Mouse (Mus musculus): Measurements from ENCODE around the gene Sct.
"Not testable (repeated sequence)": the region's sequence is repeated elsewhere in the genome, so short reads cannot be mapped to it uniquely, and the experiment has no call there.

Gene Sct

DNA sequence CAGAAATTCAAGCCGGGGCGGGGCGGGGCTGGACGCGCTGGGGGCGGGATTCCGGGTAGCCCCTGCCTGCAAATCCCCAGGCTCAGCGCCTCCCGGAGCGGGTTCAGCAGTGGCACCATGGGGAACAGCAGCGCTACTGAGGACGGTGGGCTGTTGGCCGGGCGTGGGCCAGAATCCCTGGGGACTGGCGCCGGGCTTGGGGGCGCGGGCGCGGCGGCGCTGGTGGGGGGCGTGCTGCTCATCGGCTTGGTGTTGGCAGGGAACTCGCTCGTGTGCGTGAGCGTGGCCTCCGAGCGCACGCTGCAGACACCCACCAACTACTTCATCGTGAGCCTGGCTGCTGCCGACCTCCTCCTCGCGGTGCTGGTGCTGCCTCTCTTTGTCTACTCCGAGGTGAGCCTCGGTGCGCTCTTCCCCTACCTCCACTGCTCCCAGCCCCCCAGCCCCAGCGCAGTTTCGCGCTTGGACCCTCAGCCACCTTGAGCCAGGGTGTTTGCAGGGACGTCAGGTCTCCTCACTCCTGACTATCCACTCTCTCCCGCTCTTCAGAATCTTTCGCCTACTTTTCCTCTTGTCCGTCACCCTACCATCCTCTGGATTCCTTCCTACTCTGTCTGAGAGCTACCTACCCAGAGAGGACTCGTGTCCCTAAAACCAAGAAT, 13.1 kb upstream of the Sct start, which contains the start of gene Drd4:
Drd4 (plus strand) TSS at position 86 of the 662 bp plus-strand sequence.
- in situ Hi-C loops (cut with MboI; ENCODE audit: low sequenced_read_pairs) = no loop called here

DNA sequence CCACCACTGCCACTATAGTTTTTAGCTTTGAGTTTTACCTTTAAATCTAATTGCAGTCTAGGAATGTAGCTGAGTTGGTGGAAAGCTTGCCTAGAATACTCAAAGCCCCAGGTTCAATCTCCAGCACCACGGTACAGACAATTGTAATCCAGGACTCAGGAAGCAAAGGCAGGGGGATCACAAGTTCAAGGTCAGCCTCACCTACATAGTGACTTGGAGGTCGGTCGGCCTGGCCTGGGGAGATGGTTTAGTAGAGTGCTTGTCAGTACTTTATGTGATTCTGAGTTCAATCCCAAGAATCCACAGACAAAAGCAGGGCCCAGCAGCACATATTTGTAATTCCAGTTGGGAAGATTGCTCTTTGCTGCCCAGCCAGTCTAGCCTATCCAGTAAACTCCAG, 9.1 kb upstream of the Sct start:
- in situ Hi-C loops (cut with MboI; ENCODE audit: low sequenced_read_pairs) = no loop called here

DNA sequence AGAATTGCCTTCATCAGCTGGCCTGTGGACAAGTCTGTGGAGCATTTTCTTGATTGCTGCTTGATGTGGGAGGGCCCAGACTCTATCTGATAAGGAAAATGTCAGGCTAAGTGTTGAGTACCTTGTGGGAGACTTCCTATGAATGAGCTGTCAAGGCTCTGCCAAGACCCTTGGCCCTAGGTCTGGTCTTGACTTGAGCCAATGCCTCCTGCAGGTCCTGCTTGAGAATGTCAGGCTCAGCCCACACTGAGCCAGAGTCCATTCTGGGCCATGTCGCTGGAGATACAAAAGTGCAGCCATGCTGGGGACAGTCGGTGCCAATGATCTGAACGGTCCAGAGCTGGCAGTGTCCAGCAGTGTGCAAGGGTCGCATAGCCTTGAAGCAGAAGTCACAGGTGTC, 3.8 kb upstream of the Sct start:
- in situ Hi-C loops (cut with MboI; ENCODE audit: low sequenced_read_pairs) = no loop called here

DNA sequence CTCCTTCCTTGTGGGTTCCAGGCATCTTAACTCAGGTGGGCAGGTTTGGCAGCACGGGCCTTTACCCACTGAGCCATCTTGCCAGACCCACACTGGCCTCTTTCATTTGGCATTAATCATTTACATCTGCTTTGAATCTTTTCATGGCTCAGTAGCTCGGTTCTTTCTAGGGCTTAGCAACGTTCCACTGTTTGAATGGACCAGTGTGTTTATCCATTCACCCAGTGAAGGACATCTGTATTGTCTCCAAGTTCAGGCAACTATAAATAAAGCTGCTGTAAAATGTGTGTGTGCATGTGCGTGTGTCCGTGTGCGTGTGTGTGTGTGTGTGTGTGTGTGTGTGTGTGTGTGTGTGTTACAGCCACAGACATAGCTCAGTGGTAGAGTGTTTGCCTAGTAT, 2.5 kb upstream of the Sct start:
- in situ Hi-C loops (cut with MboI; ENCODE audit: low sequenced_read_pairs) = no loop called here

DNA sequence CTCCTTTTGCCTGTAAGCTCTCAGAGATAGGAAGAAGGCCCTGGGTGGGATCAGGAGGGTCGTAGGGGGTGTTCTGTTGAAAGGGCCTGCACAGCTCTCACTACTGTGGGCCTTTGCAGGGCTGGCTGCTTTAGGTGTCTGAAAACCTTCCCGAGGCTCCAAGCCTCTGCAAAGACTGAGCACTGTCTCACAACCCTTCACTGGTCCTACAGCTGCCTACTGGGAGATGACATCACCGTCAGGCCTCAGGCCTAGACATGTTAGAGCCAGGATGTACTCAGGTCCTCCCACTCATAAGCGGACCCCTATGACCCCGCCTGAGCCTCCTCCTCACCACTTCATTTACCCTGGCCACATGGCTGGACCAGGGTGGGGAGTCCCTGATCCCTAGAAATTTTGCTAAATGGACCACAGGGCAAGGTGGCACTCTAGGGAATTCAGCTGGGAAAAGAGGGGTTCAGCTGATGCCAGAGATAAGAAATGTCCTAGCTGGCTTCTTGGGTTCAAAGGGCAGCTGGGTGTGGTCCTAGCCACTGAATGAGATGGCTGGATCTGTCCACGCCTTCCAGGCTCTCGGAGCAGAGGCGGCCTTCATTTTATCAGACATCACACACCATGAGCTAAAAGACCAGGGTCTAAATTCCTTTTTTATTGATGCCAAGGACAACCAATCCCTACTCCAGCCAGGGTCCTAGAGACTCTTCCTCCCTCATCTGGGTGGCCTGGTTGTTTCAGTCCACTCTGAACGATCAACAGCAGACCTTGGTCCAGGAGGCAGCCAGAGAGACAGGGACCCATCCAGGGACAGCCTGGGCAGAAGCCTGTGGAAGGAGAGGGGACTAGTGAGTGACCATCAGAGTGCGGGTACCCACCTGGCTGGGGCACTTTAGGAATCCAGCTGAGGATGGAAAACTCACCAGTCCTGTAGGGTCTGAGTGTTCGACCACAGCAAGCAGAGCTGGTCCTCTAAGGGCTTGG, 943 bp downstream of the Sct start:
- in situ Hi-C loops (cut with MboI; ENCODE audit: low sequenced_read_pairs) = no loop called here

DNA sequence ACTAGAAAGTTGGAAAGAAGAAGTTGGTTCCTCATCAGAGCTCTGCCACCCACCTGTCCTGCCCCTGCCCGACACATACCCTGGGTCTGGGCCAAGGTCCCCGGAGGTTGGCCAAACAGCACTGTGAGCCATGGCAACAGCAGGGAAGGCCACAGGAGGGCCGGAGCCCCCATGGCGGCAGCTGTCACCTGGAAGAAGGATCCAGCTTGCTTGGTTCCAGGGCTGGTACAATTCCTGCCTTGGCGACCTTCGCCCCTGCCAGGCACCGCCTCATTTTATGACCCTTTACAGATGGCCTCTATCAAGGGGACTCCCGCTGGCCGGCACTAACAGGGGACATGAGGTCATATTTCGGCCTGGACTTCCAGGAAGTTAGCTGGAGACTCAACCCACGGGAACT, 2.4 kb downstream of the Sct start, which contains the start of gene Cdhr5:
Cdhr5 (minus strand) TSS at position 241 of the 400 bp plus-strand sequence.
- in situ Hi-C loops (cut with MboI; ENCODE audit: low sequenced_read_pairs) = no loop called here

DNA sequence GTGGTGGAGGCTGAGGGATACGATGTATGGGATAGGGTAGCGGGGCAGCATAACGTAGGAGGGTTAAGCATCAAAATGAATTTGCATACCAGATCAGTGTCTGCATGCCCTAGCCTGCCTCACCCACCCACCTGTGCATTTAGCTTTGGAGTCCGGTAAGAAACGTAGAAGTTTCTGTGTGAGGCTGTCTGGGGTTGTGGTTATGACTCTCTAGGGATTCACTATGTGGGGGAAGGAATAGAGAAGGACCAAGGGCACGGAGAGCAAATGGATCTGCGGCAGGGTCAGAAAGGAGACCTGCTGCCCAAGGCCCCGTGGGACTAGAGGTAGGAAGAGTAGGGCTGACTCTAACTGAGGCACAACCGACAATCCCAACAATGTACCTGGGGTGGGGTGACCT, 3.6 kb downstream of the Sct start:
- in situ Hi-C loops (cut with MboI; ENCODE audit: low sequenced_read_pairs) = no loop called here

DNA sequence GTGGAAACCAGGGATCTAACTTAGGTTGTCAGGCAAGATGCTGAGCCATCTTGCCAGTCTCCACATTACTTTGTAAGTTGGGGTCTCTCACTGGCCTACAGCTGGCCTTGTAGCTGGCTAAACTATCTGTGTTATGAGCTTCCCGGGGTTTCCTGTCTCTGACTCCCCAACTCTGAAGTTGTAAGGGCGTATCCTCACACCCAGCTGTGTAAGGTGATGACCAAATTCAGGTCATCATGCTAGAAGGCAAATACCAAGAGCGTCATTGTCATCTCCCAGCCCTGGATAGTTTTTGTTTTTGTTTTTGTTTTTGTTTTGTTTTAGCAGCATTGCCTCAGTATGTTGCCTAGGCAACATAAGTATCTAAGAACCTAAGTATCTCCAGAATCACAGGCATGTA, 8.3 kb downstream of the Sct start:
- in situ Hi-C loops (cut with MboI; ENCODE audit: low sequenced_read_pairs) = no loop called here

DNA sequence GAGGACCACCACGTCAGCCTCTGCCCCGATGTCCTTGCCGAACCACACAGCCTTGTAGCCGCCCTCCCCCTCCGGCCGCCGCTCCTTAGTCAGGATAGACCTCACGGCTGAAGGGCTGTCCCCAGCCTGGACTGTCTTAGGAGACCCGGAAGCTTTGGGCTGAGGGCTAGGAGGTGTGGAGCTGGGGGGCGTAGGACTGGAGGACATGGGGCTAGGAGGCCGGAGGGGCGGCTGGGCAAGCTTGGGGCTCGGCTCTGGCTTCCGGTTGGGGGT, 9.7 kb downstream of the Sct start:
- in situ Hi-C loops (cut with MboI; ENCODE audit: low sequenced_read_pairs) = no loop called here

DNA sequence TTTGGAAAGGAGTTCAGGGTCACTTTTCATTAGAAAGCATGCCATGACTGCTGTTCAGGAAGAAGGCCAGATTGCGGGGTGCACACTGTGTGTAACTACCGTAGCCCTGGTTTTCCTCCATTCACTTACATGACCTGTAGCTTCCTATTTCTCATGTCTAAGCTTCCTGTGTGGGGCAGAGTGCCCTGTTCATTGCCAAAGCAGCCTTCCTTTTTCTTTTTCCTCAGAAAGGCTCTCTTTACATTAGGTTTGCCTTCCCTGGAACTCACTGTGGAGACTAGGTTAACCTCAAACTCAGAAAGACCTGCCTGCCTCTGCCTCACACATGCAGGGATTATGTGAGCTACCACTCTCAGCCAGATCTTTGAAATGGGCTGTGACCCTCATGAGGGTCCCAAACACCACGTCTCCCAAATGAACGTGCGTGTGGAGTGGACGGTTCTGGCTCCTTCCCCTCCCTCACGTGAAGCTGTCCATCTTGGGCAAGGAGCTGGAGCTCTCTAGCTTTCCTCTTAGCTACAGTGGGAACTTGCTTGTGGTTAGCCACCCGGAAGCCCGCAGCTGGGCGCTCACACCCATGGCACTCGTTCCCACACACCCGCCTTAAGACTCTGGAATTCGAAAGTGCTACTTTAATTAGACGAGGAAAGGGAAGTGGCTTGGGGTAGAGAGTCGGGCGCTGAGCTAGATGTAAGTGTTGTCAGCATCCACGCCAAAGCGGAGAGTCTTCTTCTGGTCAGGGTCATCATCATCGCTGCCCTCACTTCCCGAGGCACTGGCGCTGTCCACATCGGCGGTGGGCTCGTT, 10.3 kb downstream of the Sct start:
- in situ Hi-C loops (cut with MboI; ENCODE audit: low sequenced_read_pairs) = no loop called here

DNA sequence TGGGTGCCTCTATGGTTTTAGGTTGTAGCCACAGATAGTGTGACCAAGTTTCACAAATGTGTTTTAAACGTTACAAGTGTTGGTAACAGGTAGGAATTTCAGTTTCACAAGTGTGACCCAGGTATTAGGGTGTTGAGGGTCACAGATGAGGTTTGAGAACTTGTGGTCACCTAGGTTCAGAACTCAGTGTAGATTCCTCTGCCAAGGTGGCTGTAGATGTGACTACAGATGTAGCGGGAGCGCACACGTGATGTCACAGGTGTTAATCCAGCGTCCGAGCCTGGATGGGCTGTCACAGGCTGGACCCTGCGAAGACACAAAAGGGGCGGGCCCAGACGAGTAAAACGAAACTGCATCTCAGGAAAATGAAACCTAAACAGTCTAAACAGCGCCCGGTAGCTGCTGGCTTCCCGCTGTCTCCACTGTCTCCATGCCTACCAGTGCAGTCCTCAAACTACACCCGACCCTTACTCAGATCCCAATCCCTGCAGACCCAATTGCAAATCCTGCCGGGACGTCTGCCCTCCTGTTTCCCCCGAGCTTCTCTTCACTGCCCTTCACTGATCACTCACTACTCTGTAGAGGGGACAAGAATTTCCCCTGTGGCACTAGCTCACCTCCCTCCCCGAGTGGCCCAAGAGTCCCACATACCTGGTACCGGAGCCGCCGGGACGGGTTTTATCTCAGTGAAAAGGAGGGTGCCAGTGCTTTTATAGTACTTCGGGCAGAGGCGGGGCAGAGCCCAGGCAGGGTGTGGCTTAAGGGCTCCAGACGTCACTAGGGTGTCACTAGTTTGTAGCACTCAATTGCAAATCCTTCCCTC, 13.0 kb downstream of the Sct start, which contains the start of gene Irf7:
Irf7 (minus strand) TSS at position 743 of the 823 bp plus-strand sequence.
- in situ Hi-C loops (cut with MboI; ENCODE audit: low sequenced_read_pairs) = no loop called here

DNA sequence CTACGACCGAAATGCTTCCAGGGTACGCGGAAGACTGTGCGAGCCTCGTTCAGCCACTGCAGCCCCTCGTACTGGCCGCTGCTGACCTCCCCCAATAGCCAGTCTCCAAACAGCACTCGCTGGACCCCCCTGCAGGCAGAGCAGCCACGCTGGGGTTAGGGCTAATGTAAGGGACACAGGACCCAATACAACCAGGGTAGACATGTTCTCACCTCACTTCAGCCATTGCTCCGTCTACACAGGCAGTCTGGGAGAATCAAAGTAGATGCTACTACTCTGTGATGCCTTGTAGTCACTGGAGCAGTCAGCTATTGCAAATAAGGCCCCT, 13.6 kb downstream of the Sct start:
- in situ Hi-C loops (cut with MboI; ENCODE audit: low sequenced_read_pairs) = no loop called here

DNA sequence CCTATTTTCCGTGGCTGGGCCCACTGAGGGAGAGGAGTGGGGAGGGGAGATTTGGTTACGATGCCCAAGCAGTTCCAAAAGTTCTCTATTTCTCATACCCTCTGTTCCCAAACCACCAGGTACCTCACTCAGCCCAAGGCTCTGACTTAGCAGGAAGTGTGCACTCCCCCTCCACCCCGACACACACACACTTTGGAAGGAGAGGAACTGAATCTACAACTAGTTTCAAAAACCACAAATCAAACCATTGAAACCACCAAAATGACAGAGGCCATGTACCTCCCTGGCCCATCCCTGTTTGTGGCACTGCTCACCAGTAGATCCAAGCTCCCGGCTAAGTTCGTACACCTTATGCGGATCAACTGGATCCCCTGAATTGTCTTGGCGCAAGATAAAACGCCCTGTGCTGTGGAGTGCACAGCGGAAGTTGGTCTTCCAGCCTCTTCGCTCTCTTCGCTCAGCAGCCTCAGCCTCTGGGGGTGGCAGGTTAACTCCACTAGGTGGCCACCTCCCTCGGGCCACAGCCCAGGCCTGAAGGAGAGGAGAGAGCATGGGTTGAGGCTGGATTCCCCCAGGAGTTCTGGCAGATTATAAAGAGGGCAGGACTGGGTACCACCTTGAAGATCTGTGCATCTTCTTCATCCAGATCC, 14.0 kb downstream of the Sct start:
- in situ Hi-C loops (cut with MboI; ENCODE audit: low sequenced_read_pairs) = no loop called here

DNA sequence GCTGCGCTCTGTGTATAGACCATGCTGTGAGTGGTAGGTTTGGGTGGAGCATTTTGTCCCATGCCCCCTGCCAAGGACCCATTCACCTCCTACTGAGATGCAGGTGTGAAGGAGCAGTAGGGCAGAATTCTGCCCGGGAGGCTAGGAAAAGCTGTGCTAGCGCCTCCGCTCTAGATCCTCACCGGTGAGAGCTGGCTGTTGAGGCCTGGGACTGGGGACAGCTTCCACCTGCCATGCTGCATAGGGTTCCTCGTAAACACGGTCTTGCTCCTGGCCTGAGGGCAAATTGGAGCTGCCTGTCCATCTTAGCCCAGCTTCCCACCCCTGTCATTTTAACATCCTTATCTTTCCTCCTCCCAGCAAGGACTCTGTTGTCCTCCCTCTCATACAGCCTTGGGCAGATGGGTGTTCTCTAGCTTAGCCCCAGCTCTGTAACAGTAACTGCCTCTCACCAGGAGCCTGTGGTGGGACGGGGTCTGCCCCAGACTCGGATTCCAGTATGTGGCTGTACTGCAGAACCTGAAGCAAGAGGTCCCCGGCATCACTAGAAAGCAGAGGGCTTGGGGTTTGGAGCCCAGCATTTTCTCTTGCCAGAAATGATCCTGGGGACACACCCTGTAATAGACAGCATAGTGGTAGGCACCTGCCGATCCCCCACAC, 14.8 kb downstream of the Sct start:
- in situ Hi-C loops (cut with MboI; ENCODE audit: low sequenced_read_pairs) = no loop called here

DNA sequence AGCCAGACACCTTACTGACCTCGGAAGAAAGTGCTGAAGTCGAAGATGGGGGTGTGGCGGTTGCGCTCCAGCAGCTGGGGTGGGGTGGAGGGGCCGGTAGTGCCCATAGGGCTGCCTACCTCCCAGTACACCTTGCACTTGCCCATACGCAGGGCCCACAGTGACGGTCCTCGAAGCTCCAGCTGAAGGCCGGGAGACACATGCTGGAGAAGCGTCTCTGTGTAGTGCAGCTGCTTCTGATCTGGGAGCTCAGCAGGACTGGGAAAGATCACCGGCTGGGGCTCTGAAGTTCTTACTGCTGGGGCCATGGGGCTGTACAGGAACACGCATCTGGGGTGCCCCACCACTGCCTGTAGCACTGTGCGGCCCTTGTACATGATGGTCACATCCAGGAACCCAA, 15.3 kb downstream of the Sct start:
- in situ Hi-C loops (cut with MboI; ENCODE audit: low sequenced_read_pairs) = no loop called here

DNA sequence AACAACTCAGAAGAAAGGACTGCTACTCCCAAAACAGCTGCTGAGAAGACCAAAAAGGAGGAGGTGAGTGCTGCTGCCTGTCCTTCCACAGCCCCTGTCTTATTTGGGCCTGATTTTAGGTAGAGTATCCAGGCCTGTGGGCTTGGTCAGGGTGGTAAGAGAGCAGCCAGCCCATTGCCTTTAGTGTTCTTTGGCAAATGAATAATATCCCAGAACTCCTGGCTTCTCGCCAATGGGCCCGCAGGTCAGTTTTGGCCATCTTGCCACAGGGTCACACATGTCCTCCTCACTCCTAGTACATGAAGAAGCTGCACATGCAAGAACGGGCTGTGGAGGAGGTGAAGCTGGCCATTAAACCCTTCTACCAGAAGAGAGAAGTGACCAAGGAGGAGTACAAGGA, 17.5 kb downstream of the Sct start:
- in situ Hi-C loops (cut with MboI; ENCODE audit: low sequenced_read_pairs) = no loop called here

DNA sequence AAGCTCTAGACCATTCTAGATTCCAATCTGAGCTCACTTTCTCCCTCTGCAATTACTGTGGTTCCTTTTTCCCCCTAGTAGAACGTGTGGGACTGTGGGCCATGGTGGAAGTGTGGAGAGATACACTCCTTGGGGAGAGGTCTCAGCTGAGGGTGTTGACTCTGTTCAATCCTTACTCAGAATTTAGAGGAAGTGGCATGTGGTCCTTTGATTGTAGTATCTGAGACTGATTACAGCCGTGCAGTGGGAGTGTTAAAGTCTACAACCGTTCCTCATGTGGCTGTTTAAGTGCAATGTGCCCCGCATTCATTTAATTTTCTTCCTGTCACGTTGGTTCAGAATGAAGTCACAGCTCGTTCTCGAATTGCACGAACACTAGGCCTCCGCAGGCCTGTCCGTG, 22.8 kb downstream of the Sct start:
- in situ Hi-C loops (cut with MboI; ENCODE audit: low sequenced_read_pairs) = no loop called here

DNA sequence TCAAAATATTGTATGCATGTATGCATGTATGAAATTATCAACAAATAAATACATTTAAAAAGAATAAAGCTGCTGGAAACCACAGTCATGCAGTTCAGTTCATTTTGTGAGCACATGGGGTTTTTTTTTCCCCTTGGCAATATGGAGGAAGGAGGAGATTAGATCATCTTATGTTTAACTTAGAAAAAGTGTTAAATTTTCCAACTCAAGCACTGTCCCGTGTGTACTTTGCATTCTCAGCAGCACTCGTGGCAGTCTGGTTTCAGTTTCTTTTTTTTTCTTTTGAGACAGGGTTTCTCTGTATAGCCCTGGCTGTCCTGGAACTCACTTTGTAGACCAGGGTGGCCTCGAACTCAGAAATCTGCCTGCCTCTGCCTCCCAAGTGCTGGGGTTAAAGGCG, 28.4 kb downstream of the Sct start:
- in situ Hi-C loops (cut with MboI; ENCODE audit: low sequenced_read_pairs) = not testable (repeated sequence)

DNA sequence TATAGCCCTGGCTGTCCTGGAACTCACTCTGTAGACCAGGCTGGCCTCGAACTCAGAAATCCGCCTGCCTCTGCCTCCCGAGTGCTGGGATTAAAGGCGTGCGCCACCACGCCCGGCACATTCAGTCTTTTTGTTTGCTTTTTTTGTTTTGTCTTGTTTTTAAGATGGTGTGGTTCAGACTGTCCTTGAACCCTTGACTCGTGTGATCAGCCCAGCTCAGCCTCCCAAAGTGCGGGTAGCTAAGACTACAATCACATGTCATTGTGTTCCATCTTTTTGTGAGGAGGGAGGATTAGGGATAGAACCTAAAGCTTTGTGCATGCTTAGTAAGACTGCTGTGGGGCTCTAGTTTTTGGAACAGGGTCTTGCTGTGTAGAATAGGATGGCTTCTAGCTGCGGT, 47.4 kb downstream of the Sct start:
- in situ Hi-C loops (cut with MboI; ENCODE audit: low sequenced_read_pairs) = no loop called here

DNA sequence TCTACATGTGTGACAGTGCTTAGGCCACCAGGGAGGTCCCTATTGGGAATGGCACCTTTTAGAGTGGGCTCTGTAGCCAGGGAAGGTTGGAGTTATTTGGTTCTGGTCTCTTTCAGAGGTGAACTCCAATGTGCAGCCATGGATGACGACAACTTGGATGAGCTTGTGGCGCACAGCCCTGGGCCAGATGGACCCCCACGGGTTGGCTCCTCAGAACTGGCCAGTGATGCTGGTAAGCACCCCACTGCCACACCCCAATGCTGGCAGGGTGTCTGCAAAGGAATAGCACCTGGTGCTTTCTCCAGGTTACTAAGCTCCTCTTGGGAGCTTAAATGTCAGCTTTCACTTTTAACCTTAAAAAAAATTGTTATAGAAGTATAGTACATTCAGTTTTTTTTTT, 47.8 kb downstream of the Sct start:
- in situ Hi-C loops (cut with MboI; ENCODE audit: low sequenced_read_pairs) = no loop called here
